Mouse (Mus musculus): Measurements from ENCODE around the gene Rbbp4. TPM values are rescaled to one million over a fixed set of nuclear protein-coding genes. Genes with fewer than 3 reads are reported as not detected.
"Not testable (repeated sequence)": the region's sequence is repeated elsewhere in the genome, so short reads cannot be mapped to it uniquely, and the experiment has no call there.

The Rbbp4 gene
- polyA plus RNA-seq, 1 experiment from 2014 or later = 522 TPM

- Histone ChIP-seq H3K4me1 (peaks cover 29% of the 10 kb centered on the region), H3K4me3 (no peak overlapping the region), H3K9me3 (replicated peaks) (no peaks in the 10 kb centered on the region), H3K36me3 (no peaks in the 10 kb centered on the region), H3K27ac (replicated peaks) (no peak overlapping the region), H3K27me3 (ENCODE audit: low read depth, poor library complexity, severe bottlenecking) (peaks cover 43% of the 10 kb centered on the region)
- no peak for DNase-seq (ENCODE audit: low spot score)
- 51% methylated on average over 8 of the region's 8 CpGs for WGBS
These were observed 38.2 kb upstream of the Rbbp4 start for GRCm38 (mm10) chr4:129373202-129373976.

- peaks cover 4% of the 10 kb centered on the region for H3K36me3 ChIP-seq
- no peak for DNase-seq (ENCODE audit: low spot score)
- WGBS = 92% methylated on average over 3 of the region's 3 CpGs
- peaks cover 14% of the 10 kb centered on the region for H3K4me1 ChIP-seq
- no peak overlapping the region for H3K27ac ChIP-seq (replicated peaks)
- no peak overlapping the region for H3K4me3 ChIP-seq
- peaks cover 23% of the 10 kb centered on the region for H3K27me3 ChIP-seq (ENCODE audit: low read depth, poor library complexity, severe bottlenecking)
- H3K9me3 ChIP-seq (replicated peaks) = no peaks in the 10 kb centered on the region
These were observed 36.2 kb upstream of the Rbbp4 start for GRCm38 (mm10) chr4:129371391-129371790.

GRCm38 (mm10) chr4:129365224-129365623, 30.1 kb upstream of the Rbbp4 start:
- WGBS = 91% methylated on average over 5 of the region's 5 CpGs
- DNase-seq (ENCODE audit: low spot score) = no peak
- no peaks in the 10 kb centered on the region for H3K27me3 ChIP-seq (ENCODE audit: low read depth, poor library complexity, severe bottlenecking)
- no peak overlapping the region for H3K27ac ChIP-seq (replicated peaks)
- H3K4me1 ChIP-seq = no peaks in the 10 kb centered on the region
- H3K36me3 ChIP-seq = peaks cover 7% of the 10 kb centered on the region
- H3K9me3 ChIP-seq (replicated peaks) = no peaks in the 10 kb centered on the region
- no peak overlapping the region for H3K4me3 ChIP-seq

- H3K4me3 ChIP-seq = no peak overlapping the region
- H3K36me3 ChIP-seq = peaks cover 16% of the 10 kb centered on the region
- H3K27ac ChIP-seq (replicated peaks) = no peak overlapping the region
- DNase-seq (ENCODE audit: low spot score) = no peak
- no peaks in the 10 kb centered on the region for H3K9me3 ChIP-seq (replicated peaks)
- no peaks in the 10 kb centered on the region for H3K27me3 ChIP-seq (ENCODE audit: low read depth, poor library complexity, severe bottlenecking)
- 87% methylated on average over 3 of the region's 3 CpGs for WGBS
- no peaks in the 10 kb centered on the region for H3K4me1 ChIP-seq
These were observed 29.2 kb upstream of the Rbbp4 start for GRCm38 (mm10) chr4:129364379-129364778.

- H3K9me3 ChIP-seq (replicated peaks) = no peaks in the 10 kb centered on the region
- WGBS = 90% methylated on average over 9 of the region's 9 CpGs
- DNase-seq (ENCODE audit: low spot score) = no peak
- peaks cover 17% of the 10 kb centered on the region for H3K36me3 ChIP-seq
- H3K4me3 ChIP-seq = no peak overlapping the region
- no peak overlapping the region for H3K27ac ChIP-seq (replicated peaks)
- no peaks in the 10 kb centered on the region for H3K27me3 ChIP-seq (ENCODE audit: low read depth, poor library complexity, severe bottlenecking)
- H3K4me1 ChIP-seq = no peaks in the 10 kb centered on the region
These were observed 28.3 kb upstream of the Rbbp4 start for GRCm38 (mm10) chr4:129363463-129363862.

GRCm38 (mm10) chr4:129362771-129363170, 27.6 kb upstream of the Rbbp4 start:
- WGBS = 75% methylated on average over 5 of the region's 5 CpGs
- Histone ChIP-seq H3K4me1 (no peaks in the 10 kb centered on the region), H3K36me3 (peaks cover 24% of the 10 kb centered on the region), H3K27ac (replicated peaks) (no peak overlapping the region), H3K27me3 (ENCODE audit: low read depth, poor library complexity, severe bottlenecking) (no peaks in the 10 kb centered on the region), H3K4me3 (no peak overlapping the region), H3K9me3 (replicated peaks) (no peaks in the 10 kb centered on the region)
- no peak for DNase-seq (ENCODE audit: low spot score)

- H3K27ac ChIP-seq (replicated peaks); DNase-seq (ENCODE audit: low spot score); H3K4me1 ChIP-seq; H3K4me3 ChIP-seq; H3K27me3 ChIP-seq (ENCODE audit: low read depth, poor library complexity, severe bottlenecking); H3K9me3 ChIP-seq (replicated peaks): not testable (repeated sequence)
- H3K36me3 ChIP-seq = peaks cover 29% of the 10 kb centered on the region
- WGBS = 76% methylated on average over 3 of the region's 3 CpGs
These were observed 27.1 kb upstream of the Rbbp4 start for GRCm38 (mm10) chr4:129362238-129362637.

- WGBS = 91% methylated on average over 15 of the region's 15 CpGs
- Histone ChIP-seq H3K27me3 (ENCODE audit: low read depth, poor library complexity, severe bottlenecking) (no peaks in the 10 kb centered on the region), H3K4me1 (no peaks in the 10 kb centered on the region), H3K9me3 (replicated peaks) (no peaks in the 10 kb centered on the region), H3K27ac (replicated peaks) (no peak overlapping the region), H3K4me3 (no peak overlapping the region), H3K36me3 (peaks cover 47% of the 10 kb centered on the region)
- DNase-seq (ENCODE audit: low spot score) = no peak
These were observed 22.5 kb upstream of the Rbbp4 start for GRCm38 (mm10) chr4:129357613-129358163.

GRCm38 (mm10) chr4:129354236-129354635, 19.1 kb upstream of the Rbbp4 start:
- Histone ChIP-seq H3K27me3 (ENCODE audit: low read depth, poor library complexity, severe bottlenecking) (no peaks in the 10 kb centered on the region), H3K4me3 (no peak overlapping the region), H3K27ac (replicated peaks) (no peak overlapping the region), H3K9me3 (replicated peaks) (no peaks in the 10 kb centered on the region), H3K36me3 (peaks cover 43% of the 10 kb centered on the region), H3K4me1 (no peaks in the 10 kb centered on the region)
- WGBS = 92% methylated on average over 15 of the region's 15 CpGs
- no peak for DNase-seq (ENCODE audit: low spot score)

- Histone ChIP-seq H3K4me3 (no peak overlapping the region), H3K36me3 (peaks cover 40% of the 10 kb centered on the region), H3K27me3 (ENCODE audit: low read depth, poor library complexity, severe bottlenecking) (no peaks in the 10 kb centered on the region), H3K27ac (replicated peaks) (no peak overlapping the region), H3K4me1 (no peaks in the 10 kb centered on the region), H3K9me3 (replicated peaks) (no peaks in the 10 kb centered on the region)
- no peak for DNase-seq (ENCODE audit: low spot score)
- WGBS = 92% methylated on average over 12 of the region's 12 CpGs
These were observed 18.0 kb upstream of the Rbbp4 start for GRCm38 (mm10) chr4:129353176-129353575.

- Histone ChIP-seq H3K4me3 (no peak overlapping the region), H3K36me3 (peaks cover 39% of the 10 kb centered on the region), H3K4me1 (no peaks in the 10 kb centered on the region), H3K27me3 (ENCODE audit: low read depth, poor library complexity, severe bottlenecking) (no peaks in the 10 kb centered on the region), H3K27ac (replicated peaks) (no peak overlapping the region), H3K9me3 (replicated peaks) (no peaks in the 10 kb centered on the region)
- 79% methylated on average over 6 of the region's 6 CpGs for WGBS
- DNase-seq (ENCODE audit: low spot score) = no peak
These were observed 15.9 kb upstream of the Rbbp4 start for GRCm38 (mm10) chr4:129351111-129351510.

GRCm38 (mm10) chr4:129350644-129351043, 15.5 kb upstream of the Rbbp4 start:
- H3K27me3 ChIP-seq (ENCODE audit: low read depth, poor library complexity, severe bottlenecking) = no peaks in the 10 kb centered on the region
- no peaks in the 10 kb centered on the region for H3K9me3 ChIP-seq (replicated peaks)
- H3K4me1 ChIP-seq = no peaks in the 10 kb centered on the region
- no peak overlapping the region for H3K4me3 ChIP-seq
- DNase-seq (ENCODE audit: low spot score) = peak; percentile 79
- H3K36me3 ChIP-seq = peaks cover 39% of the 10 kb centered on the region
- no peak overlapping the region for H3K27ac ChIP-seq (replicated peaks)
- 10% methylated on average over 1 of the region's 1 CpGs for WGBS

- no peaks in the 10 kb centered on the region for H3K9me3 ChIP-seq (replicated peaks)
- H3K4me1 ChIP-seq = no peaks in the 10 kb centered on the region
- H3K27me3 ChIP-seq (ENCODE audit: low read depth, poor library complexity, severe bottlenecking) = no peaks in the 10 kb centered on the region
- H3K4me3 ChIP-seq = no peak overlapping the region
- peaks cover 62% of the 10 kb centered on the region for H3K36me3 ChIP-seq
- DNase-seq (ENCODE audit: low spot score) = no peak
- H3K27ac ChIP-seq (replicated peaks) = no peak overlapping the region
- WGBS = 91% methylated on average over 15 of the region's 15 CpGs
These were observed 11.4 kb upstream of the Rbbp4 start for GRCm38 (mm10) chr4:129346481-129347154.

Measured in midbrain, embryonic 10.5 days (tissue).